Mouse (Mus musculus) macrophage (primary cell): ENCODE measurements around the gene Ccr1. TPM values are rescaled to one million over a fixed set of nuclear protein-coding genes. Genes with fewer than 3 reads are reported as not detected.
"Not testable (repeated sequence)": the region's sequence is repeated elsewhere in the genome, so short reads cannot be mapped to it uniquely, and the experiment has no call there.

Source experiments
- H3K27ac ChIP-seq: fragments of 350-480 bp; formaldehyde crosslinking; 2 replicates; pipeline ENCODE4 v1.9.0; 2021
- H3K36me3 ChIP-seq: fragments of 350-480 bp; formaldehyde crosslinking; 2 replicates; pipeline ENCODE4 v1.9.0; 2021; ENCODE audit errors: inconsistent target
- H3K4me3 ChIP-seq: fragments of 350-480 bp; formaldehyde crosslinking; 2 replicates; pipeline ENCODE4 v1.9.0; 2021; ENCODE audit errors: inconsistent target
- H3K79me2 ChIP-seq: fragments of 350-480 bp; formaldehyde crosslinking; 2 replicates; pipeline ENCODE4 v1.9.0; 2021; ENCODE audit errors: inconsistent target
- WGBS: methylation state at CpG from one replicate; pipeline ENCODE4 v1.1.7; 2026; ENCODE audit warnings: inconsistent platforms; ENCODE audit not compliant: missing documents; 5-methylcytosine and 5-hydroxymethylcytosine counted together
- polyA plus RNA-seq: library from polyadenylated mRNA; stranded (reverse); fragments of 250-400 nt; gene quantifications from 3 replicates; pipeline ENCODE4 v1.2.4, GENCODE M21; 2018; ENCODE audit warnings: inconsistent platforms
- total RNA-seq, 78 experiments: library from RNA; depleted of rRNA; stranded (reverse); fragments of 250-400 nt; gene quantifications; 1 replicate in 9 of 78; 2 replicates in 24 of 78; 3 replicates in 43 of 78; 4 replicates in 2 of 78; pipeline ENCODE4 v1.2.4; 2018; ENCODE audit warnings: inconsistent platforms in 56 of 78

The Ccr1 gene
- 100 to 1,000 TPM in 1 of 26 experiments, 10 to 100 TPM in 15, 1 to 10 TPM in 10; 3.2 to 114 (median 15.1) TPM for total RNA-seq (2018; cell fraction: chromatin; rRNA removed)
- 100 to 1,000 TPM in 2 of 26 experiments, 10 to 100 TPM in 24; 12.2 to 163 (median 31.0) TPM for total RNA-seq (2018; cell fraction: cytosol; rRNA removed)
- total RNA-seq (2018; cell fraction: nucleus; rRNA removed): 100 to 1,000 TPM in 5 of 26 experiments, 10 to 100 TPM in 21; 15.0 to 152 (median 47.8) TPM
- 22.8 to 148 TPM (median 64.7 TPM) in 3 replicates for polyA plus RNA-seq

DNA sequence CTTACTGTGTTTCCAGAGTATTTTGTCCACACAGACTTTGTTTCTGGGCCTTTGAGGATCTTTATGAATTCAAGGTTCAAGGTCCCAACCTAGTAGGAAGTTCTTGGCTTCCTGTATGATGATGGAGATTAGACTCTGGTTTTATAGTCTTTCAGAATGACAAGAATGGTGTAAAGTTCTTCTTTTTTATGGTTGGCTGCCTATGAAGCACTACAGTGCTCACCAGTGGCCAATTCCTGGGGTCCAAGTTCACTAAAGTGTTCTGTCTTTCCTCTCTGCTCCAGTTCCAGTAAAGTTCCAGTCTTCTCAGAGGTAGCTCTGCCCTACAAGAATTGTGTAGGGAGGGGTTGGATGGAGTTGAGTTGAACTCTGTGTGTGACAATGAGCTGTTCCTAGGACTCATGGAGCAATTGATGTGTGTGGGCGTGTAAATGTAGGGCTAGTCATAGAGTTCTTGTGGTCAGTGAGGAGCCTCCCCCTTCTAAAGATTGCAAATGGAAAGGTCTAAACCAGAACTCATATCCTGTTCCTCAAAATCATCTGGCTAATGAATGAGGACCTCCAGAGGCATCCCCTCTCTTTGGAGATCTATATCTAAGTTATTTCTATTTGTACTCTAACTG, at the start of gene Ccr1:
Gene Ccr1 (minus strand): TSS at position 403 of the 623 bp plus-strand sequence.
- peak within 1 kb of the TSS; percentile 32 for H3K4me3 ChIP-seq

GRCm38 (mm10) chr9:124016048-124016447, 47.6 kb upstream of the Ccr1 start:
- Histone ChIP-seq H3K36me3 (no peaks in the 10 kb centered on the region), H3K27ac (peak overlapping the region; percentile 97), H3K79me2 (no peaks in the 10 kb centered on the region), H3K4me3 (no peak overlapping the region)
- WGBS: 55% methylated on average over 2 of the region's 2 CpGs

More for the DNA sequence above, at the start of gene Ccr1:
- peaks cover 35% of the 10 kb centered on the region for H3K79me2 ChIP-seq
- 8% methylated on average over 1 of the region's 1 CpGs for WGBS
- H3K36me3 ChIP-seq: no peaks in the 10 kb centered on the region
- peak within 1 kb of the TSS; percentile 71 for H3K27ac ChIP-seq

- H3K27ac ChIP-seq: peak overlapping the region; percentile 97
- H3K79me2 ChIP-seq: no peaks in the 10 kb centered on the region
- WGBS: 100% methylated on average over 2 of the region's 2 CpGs
- H3K4me3 ChIP-seq: no peak overlapping the region
- H3K36me3 ChIP-seq: no peaks in the 10 kb centered on the region
Measured at GRCm38 (mm10) chr9:124014985-124015652, 46.6 kb upstream of the Ccr1 start.

GRCm38 (mm10) chr9:124013270-124013669, 44.8 kb upstream of the Ccr1 start:
- no peaks in the 10 kb centered on the region for H3K79me2 ChIP-seq
- 59% methylated on average over 3 of the region's 3 CpGs for WGBS
- H3K36me3 ChIP-seq: no peaks in the 10 kb centered on the region
- H3K4me3 ChIP-seq: no peak overlapping the region
- H3K27ac ChIP-seq: no peak overlapping the region

- WGBS: 50% methylated on average over 2 of the region's 2 CpGs
- Histone ChIP-seq H3K79me2 (no peaks in the 10 kb centered on the region), H3K27ac (no peak overlapping the region), H3K36me3 (no peaks in the 10 kb centered on the region), H3K4me3 (no peak overlapping the region)
Measured at GRCm38 (mm10) chr9:124012691-124013090, 44.2 kb upstream of the Ccr1 start.

DNA sequence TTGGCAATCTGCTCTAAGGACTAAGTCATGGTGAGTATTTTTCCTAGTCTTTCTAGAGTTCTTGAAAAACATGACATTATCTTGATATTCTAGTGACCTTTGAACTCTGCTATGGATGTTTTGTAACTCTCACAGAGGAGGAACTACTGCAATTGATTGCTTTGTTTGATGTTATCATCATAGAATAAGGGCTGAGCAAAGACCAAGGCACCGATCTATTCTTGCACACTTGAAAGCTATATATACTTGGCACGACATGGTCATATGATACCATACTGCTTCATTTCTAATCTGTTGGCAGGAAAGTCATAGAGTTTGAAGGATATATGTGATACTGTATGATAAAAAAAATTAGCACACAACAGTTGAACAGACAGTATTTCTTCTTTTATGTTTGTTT, 31.3 kb upstream of the Ccr1 start:
- Histone ChIP-seq H3K79me2 (no peaks in the 10 kb centered on the region), H3K36me3 (no peaks in the 10 kb centered on the region), H3K27ac (peak overlapping the region; percentile 83), H3K4me3 (no peak overlapping the region)
- 41% methylated on average over 2 of the region's 2 CpGs for WGBS

DNA sequence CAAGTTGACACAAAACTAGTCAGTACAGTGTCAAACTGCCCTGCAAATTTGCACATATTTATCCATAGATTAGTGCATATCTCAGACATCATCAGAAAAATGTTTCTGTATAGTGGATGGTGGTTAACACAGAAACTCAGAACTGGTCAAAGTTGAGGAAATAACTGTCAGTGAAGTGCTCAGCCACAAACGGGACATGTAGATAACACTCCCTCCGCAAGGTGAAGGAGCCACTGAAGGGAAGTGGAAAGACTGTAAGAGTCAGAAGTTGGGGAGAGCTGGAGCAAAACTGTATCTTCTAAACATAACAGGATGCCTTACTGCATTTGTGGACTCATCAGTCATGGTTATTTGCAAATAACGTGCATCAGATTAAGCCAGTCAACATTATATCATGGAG, 29.2 kb upstream of the Ccr1 start:
- Histone ChIP-seq H3K4me3 (no peak overlapping the region), H3K27ac (no peak overlapping the region), H3K36me3 (no peaks in the 10 kb centered on the region), H3K79me2 (no peaks in the 10 kb centered on the region)
- 53% methylated on average over 3 of the region's 3 CpGs for WGBS

- Histone ChIP-seq H3K4me3 (no peak overlapping the region), H3K27ac (peak overlapping the region; percentile 77), H3K36me3 (no peaks in the 10 kb centered on the region), H3K79me2 (no peaks in the 10 kb centered on the region)
- WGBS: 0% methylated on average over 1 of the region's 1 CpGs
Measured at GRCm38 (mm10) chr9:123991312-123991906, 22.9 kb upstream of the Ccr1 start.

DNA sequence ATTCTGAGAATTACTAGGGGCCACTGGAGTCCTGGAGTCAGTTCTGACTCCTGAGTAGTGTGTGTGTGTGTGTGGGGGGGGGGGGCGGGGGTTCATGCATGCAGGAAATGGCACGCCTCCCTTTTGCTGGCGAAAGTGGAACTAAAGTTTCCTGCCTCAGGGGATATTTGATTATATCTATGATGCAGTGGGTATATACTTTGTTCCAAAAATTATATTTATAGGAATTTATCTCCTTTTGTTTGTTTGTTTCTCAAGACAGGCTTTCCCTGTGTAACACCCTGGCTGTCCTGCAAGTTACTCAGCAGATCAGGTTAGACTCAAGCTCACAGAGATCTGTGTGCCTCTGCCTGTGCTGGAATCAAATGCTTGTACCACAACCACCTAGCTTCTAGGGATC, 21.2 kb upstream of the Ccr1 start:
- Histone ChIP-seq H3K27ac (peak overlapping the region; percentile 77), H3K79me2 (no peaks in the 10 kb centered on the region), H3K36me3 (no peaks in the 10 kb centered on the region), H3K4me3 (no peak overlapping the region)
- 60% methylated on average over 1 of the region's 3 CpGs for WGBS

GRCm38 (mm10) chr9:123986217-123986616, 17.7 kb upstream of the Ccr1 start:
- Histone ChIP-seq H3K4me3 (no peak overlapping the region), H3K79me2 (no peaks in the 10 kb centered on the region), H3K36me3 (no peaks in the 10 kb centered on the region), H3K27ac (peak overlapping the region; percentile 84)
- 50% methylated on average over 2 of the region's 2 CpGs for WGBS

DNA sequence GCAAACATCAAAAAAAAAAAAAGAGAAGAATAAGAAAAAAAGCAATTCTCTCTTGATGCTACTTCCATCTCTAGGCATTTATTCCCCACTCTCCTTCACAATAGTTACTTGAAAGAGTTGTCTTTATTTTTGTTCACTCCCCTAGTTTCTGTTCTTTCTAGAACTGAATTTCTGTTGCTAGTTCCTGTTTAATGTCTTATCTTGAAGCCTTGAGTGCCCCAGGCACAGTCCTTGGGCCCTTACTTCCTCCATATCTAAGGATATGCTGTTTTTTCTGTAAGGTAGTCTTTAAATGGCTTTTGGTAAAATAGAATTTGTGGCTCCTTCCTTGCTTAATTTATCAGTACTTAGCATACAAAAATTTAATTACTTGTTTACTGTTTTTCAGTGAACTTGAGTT, 16.5 kb upstream of the Ccr1 start:
- Histone ChIP-seq H3K79me2 (no peaks in the 10 kb centered on the region), H3K4me3 (no peak overlapping the region), H3K36me3 (no peaks in the 10 kb centered on the region), H3K27ac (peak overlapping the region; percentile 84)

DNA sequence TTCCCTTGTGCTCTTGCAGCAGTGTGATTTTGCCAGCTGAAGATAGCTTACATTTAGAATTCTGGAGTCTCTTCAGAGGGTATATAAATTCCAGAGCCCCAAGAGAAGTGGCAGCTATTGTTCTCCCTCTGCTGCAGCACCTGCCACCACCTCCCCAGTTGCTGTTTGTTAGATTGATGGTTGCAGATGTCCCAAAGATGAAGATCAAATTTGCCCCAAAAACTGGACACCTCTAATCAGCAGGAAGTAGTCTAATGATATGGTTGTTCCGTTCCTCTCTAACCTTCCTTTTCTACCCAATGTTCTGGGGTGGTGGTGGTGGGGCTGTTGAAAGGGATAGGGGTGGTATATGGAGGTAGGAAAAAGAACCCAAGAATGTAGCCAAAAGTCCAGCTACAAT, 14.2 kb upstream of the Ccr1 start:
- H3K27ac ChIP-seq: no peak overlapping the region
- H3K79me2 ChIP-seq: no peaks in the 10 kb centered on the region
- H3K4me3 ChIP-seq: no peak overlapping the region
- no peaks in the 10 kb centered on the region for H3K36me3 ChIP-seq
- 88% methylated on average over 1 of the region's 1 CpGs for WGBS

GRCm38 (mm10) chr9:123981909-123982308, 13.4 kb upstream of the Ccr1 start:
- H3K79me2 ChIP-seq: no peaks in the 10 kb centered on the region
- H3K36me3 ChIP-seq: no peaks in the 10 kb centered on the region
- 83% methylated on average over 4 of the region's 4 CpGs for WGBS
- H3K27ac ChIP-seq: no peak overlapping the region
- no peak overlapping the region for H3K4me3 ChIP-seq

DNA sequence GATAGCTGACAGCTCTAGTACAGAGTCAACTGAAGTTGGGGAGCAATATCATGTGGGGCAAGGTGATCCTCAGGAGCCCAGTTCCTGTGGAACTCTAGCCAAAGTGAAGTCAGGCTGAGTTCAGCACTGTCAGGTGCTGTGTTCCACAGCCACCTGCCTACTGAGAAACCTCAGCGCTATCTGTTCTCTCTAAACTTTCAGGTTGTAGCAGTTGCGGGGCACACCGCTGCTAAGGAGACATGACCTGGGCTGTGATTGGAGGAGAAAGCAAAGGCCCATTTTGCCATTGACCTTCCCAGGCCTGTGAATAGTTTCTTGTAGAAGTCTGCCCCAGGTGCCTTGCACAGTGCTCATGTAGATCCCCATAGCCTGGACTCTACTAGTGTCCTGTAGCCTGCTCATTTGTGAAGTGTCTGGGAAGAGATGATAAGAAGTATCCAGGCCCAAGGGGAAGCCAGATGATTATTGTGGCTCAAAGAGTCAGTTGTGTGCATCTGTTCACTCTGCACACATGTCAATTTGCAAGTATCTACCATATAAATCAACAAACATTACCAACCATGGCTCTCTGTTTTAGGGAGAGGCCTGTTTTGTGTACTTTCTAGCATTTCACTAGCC, 12.5 kb upstream of the Ccr1 start:
- WGBS: no CpG with 5 or more reads among the region's 3 CpGs
- H3K79me2 ChIP-seq, H3K27ac ChIP-seq, H3K36me3 ChIP-seq, H3K4me3 ChIP-seq: not testable (repeated sequence)

- 100% methylated on average over 1 of the region's 1 CpGs for WGBS
- Histone ChIP-seq H3K27ac (no peak within 1 kb of the TSS), H3K79me2 (no peaks in the 10 kb centered on the region), H3K4me3 (no peak within 1 kb of the TSS), H3K36me3 (no peaks in the 10 kb centered on the region)
Measured at GRCm38 (mm10) chr9:123978308-123978707, 9.8 kb upstream of the Ccr1 start, which contains the start of gene Ccr1l1. Ccr1l1 (minus strand) TSS chr9:123978408.
